Mouse (Mus musculus): Measurements from ENCODE around the gene Gm28035.

The Gm28035 gene

DNA sequence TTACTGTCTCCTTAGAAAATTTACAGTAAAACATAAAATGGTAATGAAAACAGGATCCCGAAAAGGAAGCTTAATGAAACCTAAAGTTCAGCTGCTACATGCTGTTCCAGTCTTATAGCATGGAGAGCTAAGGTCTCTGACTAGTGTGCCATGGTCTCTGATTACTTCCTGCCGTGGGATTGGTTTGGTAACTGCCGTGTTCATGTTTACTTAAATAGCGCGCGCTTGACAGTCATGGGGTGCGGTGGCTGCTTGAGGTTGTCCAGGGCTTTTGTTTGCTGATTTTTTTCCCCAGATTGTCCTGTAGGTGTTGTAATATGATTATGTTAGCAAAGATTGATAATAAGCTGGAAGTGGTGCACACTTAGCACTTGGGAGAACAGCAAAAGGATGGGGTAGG is 65.7 kb downstream of the Gm28035 start:
- no peak for ATAC-seq (ENCODE audit: low TSS enrichment)

DNA sequence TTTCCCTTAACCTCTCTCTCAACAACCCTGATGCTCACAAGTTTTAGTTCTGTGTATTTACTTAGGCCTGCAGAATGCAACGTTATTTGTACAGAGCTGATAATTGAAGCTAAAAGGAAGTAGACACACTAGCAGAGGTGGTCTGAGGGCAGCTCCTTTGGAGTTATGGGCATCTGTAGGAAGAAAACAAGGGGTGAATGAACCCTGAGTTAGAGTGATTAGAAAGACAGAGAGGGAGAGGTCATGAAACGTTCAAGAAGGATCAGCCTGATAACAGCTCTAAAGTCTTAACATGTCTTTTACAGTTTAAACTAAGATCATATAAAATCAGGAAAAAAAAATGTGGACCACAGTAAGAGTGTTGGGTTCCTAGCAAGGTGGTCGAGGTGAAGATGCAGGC is 69.0 kb downstream of the Gm28035 start:
- no peak for ATAC-seq (ENCODE audit: low TSS enrichment)

- ATAC-seq (ENCODE audit: low TSS enrichment), result peak; percentile 81; the same call in 1 of the 2 replicates
Measured at GRCm38 (mm10) chr2:30311481-30311880, 71.1 kb downstream of the Gm28035 start.

- ATAC-seq (ENCODE audit: low TSS enrichment), result no peak
Measured at GRCm38 (mm10) chr2:30316136-30316535, 75.8 kb downstream of the Gm28035 start.

GRCm38 (mm10) chr2:30316955-30317354 is 76.6 kb downstream of the Gm28035 start:
- ATAC-seq (ENCODE audit: low TSS enrichment), result no peak

DNA sequence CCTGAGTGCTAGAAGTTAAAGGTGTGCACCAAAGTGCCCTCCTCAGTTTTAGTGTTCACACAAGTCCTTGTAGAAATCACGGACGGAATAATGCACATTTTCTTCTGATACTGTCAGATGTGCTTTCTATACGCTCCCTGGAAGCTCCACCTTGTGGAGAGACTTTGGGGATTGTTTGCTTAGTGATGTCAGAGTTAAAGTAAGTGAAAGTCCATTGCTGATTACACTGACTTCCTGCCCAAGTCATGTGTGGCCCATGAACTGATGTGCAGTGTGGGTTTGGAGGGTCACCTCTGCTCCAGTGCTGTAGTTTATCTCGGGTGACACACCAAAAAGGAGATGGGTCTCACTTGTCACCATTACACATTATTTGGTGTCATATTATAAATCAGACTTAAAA is 78.9 kb downstream of the Gm28035 start:
- ATAC-seq (ENCODE audit: low TSS enrichment), result no peak

GRCm38 (mm10) chr2:30323111-30323510 is 82.7 kb downstream of the Gm28035 start:
- no peak for ATAC-seq (ENCODE audit: low TSS enrichment)

DNA sequence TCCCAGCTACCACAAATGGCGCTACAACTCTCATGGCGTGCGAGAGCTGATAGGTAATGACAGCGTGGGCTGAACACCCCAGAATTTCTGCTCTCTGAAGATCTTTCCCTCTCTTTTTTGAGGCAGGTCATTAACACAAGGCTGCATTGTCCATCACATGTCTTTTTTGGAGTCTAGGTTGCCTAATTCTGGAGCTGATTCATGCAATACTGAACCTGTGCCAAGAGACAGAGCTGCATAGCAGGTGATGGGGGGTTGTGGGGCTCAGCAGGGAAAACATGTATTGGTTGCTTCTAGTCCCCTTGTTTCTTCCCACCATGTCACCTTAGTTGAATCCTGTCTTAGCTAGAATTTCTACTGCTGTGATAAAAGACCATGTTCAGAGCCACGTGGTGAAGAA is 84.9 kb downstream of the Gm28035 start:
- no peak for ATAC-seq (ENCODE audit: low TSS enrichment)

GRCm38 (mm10) chr2:30327276-30327675 is 86.9 kb downstream of the Gm28035 start:
- ATAC-seq (ENCODE audit: low TSS enrichment), result no peak

GRCm38 (mm10) chr2:30328791-30329190 is 88.4 kb downstream of the Gm28035 start:
- no peak for ATAC-seq (ENCODE audit: low TSS enrichment)

Measured in frontal cortex, adult (tissue).